Mouse (Mus musculus) midbrain, embryonic 14.5 days (tissue): ENCODE measurements at regions not wholly inside any gene's neighbourhood (a gene's known extent, or its start where the extent isn't known, plus 50 kb on each side); places are given as distances from the start of the nearest gene placed in this dataset.

Experiments used
- ATAC-seq: fragments of 200-750 bp; cut with Nextera tagmentation; 2 replicates; pipeline ENCODE4 v1.8.0; 2017; ENCODE audit warnings: moderate number of reproducible peaks, moderate library complexity; ENCODE audit not compliant: low FRiP score, low TSS enrichment
- DNase-seq: peaks from one replicate; pipeline ENCODE4 v3.0.0-alpha.2; 2015
- H3K27ac ChIP-seq: fragments of 300-500 bp; sonication (generic); replicated peaks from 2 replicates; pipeline ENCODE4 v1.5.1; 2014; ENCODE audit warnings: mild to moderate bottlenecking, low read depth, low read length, moderate library complexity
- H3K27me3 ChIP-seq: fragments of 300-500 bp; sonication (generic); 2 replicates; pipeline ENCODE4 v1.6.1; 2014; ENCODE audit warnings: low read length, control low read depth, mixed read lengths; ENCODE audit not compliant: control insufficient read depth, insufficient read depth
- H3K36me3 ChIP-seq: fragments of 300-500 bp; sonication (generic); 2 replicates; pipeline ENCODE4 v1.6.1; 2014; ENCODE audit warnings: low read length, control low read depth; ENCODE audit not compliant: control insufficient read depth, insufficient read depth
- H3K4me1 ChIP-seq: fragments of 300-500 bp; sonication (generic); 2 replicates; pipeline ENCODE4 v1.6.1; 2014; ENCODE audit warnings: mild to moderate bottlenecking, antibody characterized with exemption, low read length, control low read depth; ENCODE audit not compliant: control insufficient read depth, insufficient read depth
- H3K4me2 ChIP-seq: fragments of 300-500 bp; sonication (generic); 2 replicates; pipeline ENCODE4 v1.6.1; 2014; ENCODE audit warnings: mild to moderate bottlenecking, low read length, moderate library complexity
- H3K4me3 ChIP-seq: fragments of 300-500 bp; sonication (generic); replicated peaks from 2 replicates; pipeline ENCODE4 v1.5.1; 2014; ENCODE audit warnings: low read depth, low read length
- H3K9ac ChIP-seq: fragments of 300-500 bp; sonication (generic); replicated peaks from 2 replicates; pipeline ENCODE4 v1.6.1; 2014; ENCODE audit warnings: mild to moderate bottlenecking, low read length, moderate library complexity
- H3K9me3 ChIP-seq: fragments of 300-500 bp; sonication (generic); 2 replicates; pipeline ENCODE4 v1.6.1; 2016; ENCODE audit warnings: low read length, control low read depth, mixed read lengths; ENCODE audit not compliant: control insufficient read depth
- WGBS: fragments of 180-500 bp; shearing (Covaris S2); extraction: QIAGEN DNeasy Blood & Tissue Kit; methylation state at CpG from one replicate; pipeline ENCODE4 v1.1.7; 2014; 5-methylcytosine and 5-hydroxymethylcytosine counted together

DNA sequence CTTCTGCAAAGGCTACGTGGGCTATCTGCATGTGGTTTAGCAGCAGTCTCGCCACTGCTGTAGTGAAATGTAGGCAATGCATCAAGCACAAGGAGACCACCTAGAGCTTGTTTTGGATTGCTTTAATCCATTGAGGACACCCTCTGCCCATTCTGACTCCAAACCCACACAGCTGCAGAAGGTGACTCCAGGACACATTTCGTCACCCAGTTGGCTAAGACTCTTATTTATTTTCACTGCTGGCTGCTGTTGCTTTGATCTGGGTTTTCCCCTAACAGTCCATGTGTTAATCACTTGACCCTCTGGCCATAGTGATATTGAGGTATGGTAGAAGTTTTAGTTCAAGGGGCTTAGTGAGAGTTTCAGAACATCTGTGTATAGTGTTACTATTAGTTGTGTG is 179.2 kb upstream of the Gm5148 start:
- Histone ChIP-seq H3K27ac (no peak overlapping the region), H3K4me1 (no peaks in the 10 kb centered on the region), H3K36me3 (no peaks in the 10 kb centered on the region), H3K27me3 (no peaks in the 10 kb centered on the region), H3K4me2 (no peak overlapping the region), H3K9ac (no peak overlapping the region), H3K4me3 (no peak overlapping the region), H3K9me3 (no peaks in the 10 kb centered on the region)
- 87% methylated on average over 3 of the region's 3 CpGs for WGBS
- DNase-seq = no peak
- no peak for ATAC-seq

DNA sequence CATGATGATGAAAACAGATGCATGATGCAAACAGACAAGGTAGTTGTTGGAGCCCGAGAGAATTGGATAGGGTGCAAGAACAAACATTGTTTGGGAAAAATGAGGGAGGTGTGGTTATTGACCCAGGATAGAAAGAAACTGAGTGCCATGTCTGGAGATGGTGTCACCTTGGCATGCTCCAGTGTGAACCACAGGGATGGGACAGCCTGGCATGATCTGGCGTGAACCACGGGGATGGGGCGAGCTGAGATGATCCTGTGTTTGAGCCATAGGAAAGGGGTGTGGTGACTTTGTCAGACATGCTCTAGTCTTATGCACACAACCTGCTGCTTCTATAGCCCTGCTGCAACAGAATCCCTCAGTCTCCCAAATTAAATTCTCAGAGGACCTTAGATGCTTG is 178.7 kb upstream of the Gm5148 start:
- WGBS = 95% methylated on average over 4 of the region's 4 CpGs
- DNase-seq = no peak
- Histone ChIP-seq H3K27me3 (no peaks in the 10 kb centered on the region), H3K9me3 (no peaks in the 10 kb centered on the region), H3K4me3 (no peak overlapping the region), H3K9ac (no peak overlapping the region), H3K4me2 (no peak overlapping the region), H3K36me3 (no peaks in the 10 kb centered on the region), H3K4me1 (0 out of 2 replicates have a peak, but pooled peaks cover 1% of the 10 kb centered on the region), H3K27ac (no peak overlapping the region)
- no peak for ATAC-seq

DNA sequence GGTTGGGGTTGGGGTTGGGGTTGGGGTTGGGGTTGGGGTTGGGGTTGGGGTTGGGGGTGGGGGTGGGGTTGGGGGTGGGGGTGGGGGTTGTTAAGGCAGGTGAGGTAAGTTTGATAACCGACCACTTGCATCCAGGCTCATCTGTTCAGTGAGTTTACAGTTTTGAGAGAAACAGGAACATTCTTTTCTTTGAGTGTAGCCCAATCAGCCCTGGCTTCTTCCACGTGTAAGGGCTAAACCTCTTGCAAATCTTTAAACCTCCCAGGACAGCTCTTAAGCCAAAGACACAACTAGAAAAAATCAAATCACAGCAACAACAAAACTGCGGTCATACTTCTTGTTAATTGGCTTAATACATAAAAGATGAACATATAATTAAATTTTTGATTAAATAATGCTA is 173.1 kb upstream of the Gm5148 start:
- DNase-seq (peak; percentile 42), ATAC-seq (no peak)
- H3K27ac ChIP-seq = peak overlapping the region; percentile 39
- no peaks in the 10 kb centered on the region for H3K36me3 ChIP-seq
- H3K4me2 ChIP-seq = peak overlapping the region; percentile 47
- no peaks in the 10 kb centered on the region for H3K9me3 ChIP-seq
- no peak overlapping the region for H3K9ac ChIP-seq
- WGBS = 23% methylated on average over 3 of the region's 3 CpGs
- no peak overlapping the region for H3K4me3 ChIP-seq
- H3K4me1 ChIP-seq = peaks cover 11% of the 10 kb centered on the region; the same call in 1 of the 2 replicates
- H3K27me3 ChIP-seq = no peaks in the 10 kb centered on the region

GRCm38 (mm10) chr3:37896821-37897311 is 172.6 kb upstream of the Gm5148 start:
- ATAC-seq (peak; percentile 83), DNase-seq (peak; percentile 83)
- H3K27ac ChIP-seq = peak overlapping the region; percentile 39
- H3K36me3 ChIP-seq = no peaks in the 10 kb centered on the region
- peak overlapping the region; percentile 47 for H3K4me2 ChIP-seq
- H3K4me1 ChIP-seq = peaks cover 11% of the 10 kb centered on the region; the same call in 1 of the 2 replicates
- H3K27me3 ChIP-seq = no peaks in the 10 kb centered on the region
- no peaks in the 10 kb centered on the region for H3K9me3 ChIP-seq
- peak overlapping the region; percentile 11 for H3K4me3 ChIP-seq
- H3K9ac ChIP-seq = no peak overlapping the region; the same call in 1 of the 2 replicates
- under 1% methylated on average over 17 of the region's 17 CpGs for WGBS

DNA sequence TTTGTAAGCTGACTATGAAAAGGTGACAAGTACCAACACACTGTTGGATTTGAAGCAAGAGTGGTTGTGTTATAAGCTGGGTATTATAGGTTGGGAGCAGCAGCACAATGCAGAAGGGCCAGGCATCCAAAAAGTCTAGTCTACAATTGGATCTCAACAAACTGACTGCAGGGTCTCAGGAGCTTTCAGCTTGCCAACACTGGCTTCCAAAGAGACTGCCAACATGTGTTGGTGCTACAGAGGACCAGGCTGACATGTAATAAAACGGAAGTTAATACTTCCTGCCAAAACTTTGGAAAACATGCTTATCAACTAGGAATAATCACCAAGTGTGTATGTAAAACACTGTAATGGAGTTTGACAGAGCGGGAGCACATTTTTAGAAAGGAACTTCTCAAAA is 170.3 kb upstream of the Gm5148 start:
- H3K4me3 ChIP-seq = no peak overlapping the region
- no peaks in the 10 kb centered on the region for H3K36me3 ChIP-seq
- H3K27me3 ChIP-seq = no peaks in the 10 kb centered on the region
- H3K9me3 ChIP-seq = no peaks in the 10 kb centered on the region
- no peak for DNase-seq
- 87% methylated on average over 2 of the region's 2 CpGs for WGBS
- H3K27ac ChIP-seq = no peak overlapping the region
- H3K4me1 ChIP-seq = peaks cover 11% of the 10 kb centered on the region; the same call in 1 of the 2 replicates
- no peak overlapping the region for H3K9ac ChIP-seq
- no peak for ATAC-seq
- H3K4me2 ChIP-seq = no peak overlapping the region

DNA sequence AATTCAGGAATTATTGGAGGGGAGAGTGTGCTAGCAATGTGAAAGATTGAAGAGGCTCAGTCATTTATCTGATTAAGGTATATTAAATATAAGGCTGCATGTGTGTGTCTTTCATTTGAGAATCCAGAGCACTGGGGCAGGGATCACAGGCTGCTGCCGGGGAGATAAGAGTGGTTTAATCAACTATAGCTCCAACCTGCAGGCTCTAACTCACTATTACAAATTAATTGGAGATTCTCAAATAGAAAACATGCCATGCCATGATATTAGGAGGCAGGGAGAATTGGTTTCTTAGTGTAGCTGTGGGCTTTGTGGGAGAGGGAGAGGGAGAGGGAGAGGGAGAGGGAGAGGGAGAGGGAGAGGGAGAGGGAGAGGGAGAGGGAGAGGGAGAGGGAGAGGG is 165.9 kb upstream of the Gm5148 start:
- no peak overlapping the region for H3K9ac ChIP-seq
- no peak overlapping the region for H3K4me2 ChIP-seq
- 39% methylated on average over 1 of the region's 1 CpGs for WGBS
- H3K27me3 ChIP-seq = no peaks in the 10 kb centered on the region
- no peaks in the 10 kb centered on the region for H3K36me3 ChIP-seq
- peak; percentile 43 for DNase-seq
- no peak overlapping the region for H3K4me3 ChIP-seq
- no peaks in the 10 kb centered on the region for H3K4me1 ChIP-seq
- 0 out of 2 replicates have a peak overlapping the region, but pooled peaks have one; percentile 52 for H3K27ac ChIP-seq
- ATAC-seq = no peak
- H3K9me3 ChIP-seq = no peaks in the 10 kb centered on the region

DNA sequence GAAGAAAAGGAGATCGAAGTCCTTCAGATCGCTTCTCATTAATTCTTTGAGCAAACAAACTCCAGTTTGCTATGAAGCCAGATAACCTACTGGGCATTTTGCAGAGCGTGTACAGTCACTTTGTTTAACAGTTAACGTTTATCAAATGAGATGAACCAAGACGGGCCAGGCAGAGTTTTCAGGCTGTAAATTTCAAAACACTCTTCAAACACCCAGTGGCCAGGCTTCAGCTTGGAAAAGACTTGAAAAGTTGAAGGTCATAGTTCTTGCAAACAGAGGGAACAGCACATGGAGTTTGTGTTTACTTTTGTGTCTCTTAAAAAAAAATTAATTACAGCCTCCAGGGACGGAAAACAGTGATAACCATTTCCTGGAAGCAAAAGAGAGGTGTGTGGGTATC is 164.2 kb upstream of the Gm5148 start:
- no peak for DNase-seq
- H3K4me2 ChIP-seq = no peak overlapping the region
- WGBS = 80% methylated on average over 6 of the region's 6 CpGs

GRCm38 (mm10) chr3:37887711-37888110 is 163.4 kb upstream of the Gm5148 start:
- Histone ChIP-seq H3K27ac (no peak overlapping the region), H3K27me3 (no peaks in the 10 kb centered on the region), H3K36me3 (no peaks in the 10 kb centered on the region), H3K4me3 (no peak overlapping the region), H3K9me3 (no peaks in the 10 kb centered on the region), H3K4me1 (no peaks in the 10 kb centered on the region), H3K4me2 (no peak overlapping the region), H3K9ac (no peak overlapping the region)
- 88% methylated on average over 3 of the region's 3 CpGs for WGBS
- ATAC-seq (no peak), DNase-seq (no peak)

More for the DNA sequence above, 164.2 kb upstream of the Gm5148 start:
- Histone ChIP-seq H3K27me3 (no peaks in the 10 kb centered on the region), H3K27ac (no peak overlapping the region), H3K9ac (no peak overlapping the region), H3K9me3 (no peaks in the 10 kb centered on the region), H3K4me3 (no peak overlapping the region), H3K36me3 (no peaks in the 10 kb centered on the region), H3K4me1 (no peaks in the 10 kb centered on the region)
- no peak for ATAC-seq

- H3K36me3 ChIP-seq = no peaks in the 10 kb centered on the region
- DNase-seq = no peak
- no peaks in the 10 kb centered on the region for H3K4me1 ChIP-seq
- H3K4me2 ChIP-seq = no peak overlapping the region
- no peak for ATAC-seq
- H3K27me3 ChIP-seq = no peaks in the 10 kb centered on the region
- no peak overlapping the region for H3K27ac ChIP-seq
- no peak overlapping the region for H3K4me3 ChIP-seq
- 90% methylated on average over 3 of the region's 3 CpGs for WGBS
- no peaks in the 10 kb centered on the region for H3K9me3 ChIP-seq
- H3K9ac ChIP-seq = no peak overlapping the region
Measured at GRCm38 (mm10) chr3:37886705-37887454, 162.6 kb upstream of the Gm5148 start.
